In genomic region chr11:3416399-3416798, GRCm38 (mm10) we compare ENCODE assay signal across 22 mouse cellular contexts.
"Had no signal": no experiment of that assay in that cellular context is flagged by ENCODE, and none has a peak within 500 bp of the region (broad histone marks: within the 10 kb centered on the region; RNA-seq: fewer than 3 reads in every experiment).

No protein-coding gene starts in this region.

- ATAC-seq: hindbrain, embryonic 16.5 days; hindbrain, postnatal 0 days; inflammation-experienced regulatory T-cells, adult 6 months; intestine, embryonic 15.5 days; intestine, embryonic 16.5 days; intestine, postnatal 0 days had no signal

- DNase-seq: heart, postnatal 10 days; heart, postnatal 14 days; heart, postnatal 36 days; heart, postnatal 4 days; kidney, adult 11 months; kidney, adult 18-20 months; kidney, adult 2 months; kidney, adult 8-10 months; kidney, adult 9 months; kidney, postnatal 10 days; kidney, postnatal 14 days; kidney, postnatal 25 days; kidney, postnatal 36 days; kidney, postnatal 4 days; layer of hippocampus, adult 9-11 months; layer of hippocampus, postnatal 36 days had no signal
